Mouse (Mus musculus): ENCODE measurements around the gene Necap2. TPM values are rescaled to one million over a fixed set of nuclear protein-coding genes. Genes with fewer than 3 reads are reported as not detected.
A peak's percentile ranks its signal among the peaks of the same experiment; 100 is the strongest.

The Necap2 gene
- 69.2 and 91.5 TPM in 2 replicates for polyA plus RNA-seq (2011; ENCODE audit: insufficient read depth, insufficient read length, low replicate concordance, missing spikeins)

GRCm38 (mm10) chr4:141077681-141078509 is at the start of gene Necap2:
Gene Necap2, minus strand, starts transcription at chr4:141078357.
- Histone ChIP-seq H3K4me3 (replicated peaks; ENCODE audit: control insufficient read depth, low read depth, low read length) (peak within 1 kb of the TSS; percentile 99), H3K4me1 (ENCODE audit: control insufficient read depth, insufficient read depth, low read length) (peaks cover 2% of the 10 kb centered on the region; the same call in 1 of the 2 replicates), H3K27ac (ENCODE audit: control insufficient read depth, insufficient read depth, low read depth, low read length, poor library complexity) (peak within 1 kb of the TSS; percentile 90)
- peak; percentile 96 for TF ChIP-seq POLR2A (IDR thresholded peaks at IDR 0.05; ENCODE audit: borderline replicate concordance, control insufficient read depth, low read depth, low read length)
- TF ChIP-seq CTCF (IDR thresholded peaks at IDR 0.05; ENCODE audit: control insufficient read depth, insufficient read depth, low read length) = peak; percentile 61
- WGBS = under 1% methylated on average over 67 of the region's 67 CpGs

GRCm38 (mm10) chr4:141123065-141123464 is 44.9 kb upstream of the Necap2 start:
- Histone ChIP-seq H3K27ac (ENCODE audit: control insufficient read depth, insufficient read depth, low read depth, low read length, poor library complexity) (no peak overlapping the region), H3K4me1 (ENCODE audit: control insufficient read depth, insufficient read depth, low read length) (no peaks in the 10 kb centered on the region), H3K4me3 (replicated peaks; ENCODE audit: control insufficient read depth, low read depth, low read length) (no peak overlapping the region)
- TF ChIP-seq CTCF (IDR thresholded peaks at IDR 0.05; ENCODE audit: control insufficient read depth, insufficient read depth, low read length) = no peak
- no peak for TF ChIP-seq POLR2A (IDR thresholded peaks at IDR 0.05; ENCODE audit: borderline replicate concordance, control insufficient read depth, low read depth, low read length)
- WGBS = 63% methylated on average over 1 of the region's 1 CpGs

- H3K4me3 ChIP-seq (replicated peaks; ENCODE audit: control insufficient read depth, low read depth, low read length) = no peak overlapping the region
- TF ChIP-seq CTCF (IDR thresholded peaks at IDR 0.05; ENCODE audit: control insufficient read depth, insufficient read depth, low read length) (no peak), POLR2A (IDR thresholded peaks at IDR 0.05; ENCODE audit: borderline replicate concordance, control insufficient read depth, low read depth, low read length) (no peak)
- H3K27ac ChIP-seq (ENCODE audit: control insufficient read depth, insufficient read depth, low read depth, low read length, poor library complexity) = no peak overlapping the region
- no peaks in the 10 kb centered on the region for H3K4me1 ChIP-seq (ENCODE audit: control insufficient read depth, insufficient read depth, low read length)
- WGBS = 76% methylated on average over 7 of the region's 7 CpGs
Observed at GRCm38 (mm10) chr4:141122663-141123062, 44.5 kb upstream of the Necap2 start.

GRCm38 (mm10) chr4:141120700-141121099 is 42.5 kb upstream of the Necap2 start:
- no peaks in the 10 kb centered on the region for H3K4me1 ChIP-seq (ENCODE audit: control insufficient read depth, insufficient read depth, low read length)
- TF ChIP-seq CTCF (IDR thresholded peaks at IDR 0.05; ENCODE audit: control insufficient read depth, insufficient read depth, low read length) (peak; percentile 56; the same call in 1 of the 2 replicates), POLR2A (IDR thresholded peaks at IDR 0.05; ENCODE audit: borderline replicate concordance, control insufficient read depth, low read depth, low read length) (no peak)
- 55% methylated on average over 11 of the region's 11 CpGs for WGBS

GRCm38 (mm10) chr4:141118691-141119090 is 40.5 kb upstream of the Necap2 start:
- H3K27ac ChIP-seq (ENCODE audit: control insufficient read depth, insufficient read depth, low read depth, low read length, poor library complexity) = no peak overlapping the region
- TF ChIP-seq CTCF (IDR thresholded peaks at IDR 0.05; ENCODE audit: control insufficient read depth, insufficient read depth, low read length) (no peak), POLR2A (IDR thresholded peaks at IDR 0.05; ENCODE audit: borderline replicate concordance, control insufficient read depth, low read depth, low read length) (no peak)
- WGBS = 77% methylated on average over 4 of the region's 4 CpGs
- H3K4me1 ChIP-seq (ENCODE audit: control insufficient read depth, insufficient read depth, low read length) = no peaks in the 10 kb centered on the region
- no peak overlapping the region for H3K4me3 ChIP-seq (replicated peaks; ENCODE audit: control insufficient read depth, low read depth, low read length)

More at GRCm38 (mm10) chr4:141120700-141121099, 42.5 kb upstream of the Necap2 start:
- H3K4me3 ChIP-seq (replicated peaks; ENCODE audit: control insufficient read depth, low read depth, low read length) = no peak overlapping the region
- H3K27ac ChIP-seq (ENCODE audit: control insufficient read depth, insufficient read depth, low read depth, low read length, poor library complexity) = no peak overlapping the region

GRCm38 (mm10) chr4:141115398-141115797 is 37.2 kb upstream of the Necap2 start:
- WGBS = 90% methylated on average over 8 of the region's 8 CpGs
- Histone ChIP-seq H3K4me3 (replicated peaks; ENCODE audit: control insufficient read depth, low read depth, low read length) (no peak overlapping the region), H3K27ac (ENCODE audit: control insufficient read depth, insufficient read depth, low read depth, low read length, poor library complexity) (no peak overlapping the region), H3K4me1 (ENCODE audit: control insufficient read depth, insufficient read depth, low read length) (no peaks in the 10 kb centered on the region)
- TF ChIP-seq POLR2A (IDR thresholded peaks at IDR 0.05; ENCODE audit: borderline replicate concordance, control insufficient read depth, low read depth, low read length) (no peak), CTCF (IDR thresholded peaks at IDR 0.05; ENCODE audit: control insufficient read depth, insufficient read depth, low read length) (no peak)

GRCm38 (mm10) chr4:141114521-141114981 is 36.4 kb upstream of the Necap2 start:
- Histone ChIP-seq H3K4me3 (replicated peaks; ENCODE audit: control insufficient read depth, low read depth, low read length) (no peak overlapping the region), H3K27ac (ENCODE audit: control insufficient read depth, insufficient read depth, low read depth, low read length, poor library complexity) (no peak overlapping the region), H3K4me1 (ENCODE audit: control insufficient read depth, insufficient read depth, low read length) (no peaks in the 10 kb centered on the region)
- TF ChIP-seq POLR2A (IDR thresholded peaks at IDR 0.05; ENCODE audit: borderline replicate concordance, control insufficient read depth, low read depth, low read length) = no peak
- 94% methylated on average over 6 of the region's 6 CpGs for WGBS

- 85% methylated on average over 7 of the region's 7 CpGs for WGBS
- Histone ChIP-seq H3K4me3 (replicated peaks; ENCODE audit: control insufficient read depth, low read depth, low read length) (no peak overlapping the region), H3K4me1 (ENCODE audit: control insufficient read depth, insufficient read depth, low read length) (no peaks in the 10 kb centered on the region), H3K27ac (ENCODE audit: control insufficient read depth, insufficient read depth, low read depth, low read length, poor library complexity) (no peak overlapping the region)
- TF ChIP-seq CTCF (IDR thresholded peaks at IDR 0.05; ENCODE audit: control insufficient read depth, insufficient read depth, low read length) = no peak
- TF ChIP-seq POLR2A (IDR thresholded peaks at IDR 0.05; ENCODE audit: borderline replicate concordance, control insufficient read depth, low read depth, low read length) = no peak
Observed at GRCm38 (mm10) chr4:141113831-141114230, 35.7 kb upstream of the Necap2 start.

Measured in bone marrow, adult 2 months (tissue).